Mouse (Mus musculus) sigmoid colon, adult 10 weeks (tissue): ENCODE data around the gene Eif5. TPM values are rescaled to one million over a fixed set of nuclear protein-coding genes. Genes with fewer than 3 reads are reported as not detected.

ENCODE experiments used
- polyA plus RNA-seq: library from polyadenylated mRNA; stranded (reverse); fragments of 350-450 nt; fragmentation: Illumina TruSeq; extraction: RNeasy Lipid Tissue Mini Kit (QIAGEN cat#74804); gene quantifications from one replicate; pipeline ENCODE4 v1.2.3, GENCODE M21; 2014; ENCODE audit warnings: low read depth, low replicate concordance

The Eif5 gene
- 708 TPM for polyA plus RNA-seq

GRCm38 (mm10) chr12:111537796-111538291, at the start of gene Eif5:
Gene Eif5, plus strand, starts transcription at chr12:111538016.

GRCm38 (mm10) chr12:111574074-111574886, 36.5 kb downstream of the Eif5 start, which contains the start of gene Mark3:
Gene Mark3, plus strand, starts transcription at chr12:111574523.

Other genes starting within 250 kb of the Eif5 start
- 7.8 TPM for gene Cdc42bpb, start 160.3 kb upstream of the Eif5 start, polyA plus RNA-seq
- not detected for gene Lbhd2, start 131.2 kb upstream of the Eif5 start, polyA plus RNA-seq
- gene Exoc3l4, start 121.0 kb upstream of the Eif5 start, polyA plus RNA-seq: not detected
- 1.3 TPM for gene Tnfaip2, start 95.5 kb upstream of the Eif5 start, polyA plus RNA-seq
- gene Gm266, start 52.2 kb upstream of the Eif5 start, polyA plus RNA-seq: 0.76 TPM
- 216 TPM for gene Mark3, start 36.5 kb downstream of the Eif5 start, polyA plus RNA-seq
- gene Ckb, start 134.3 kb downstream of the Eif5 start, polyA plus RNA-seq: 2.5 TPM
- gene Trmt61a, start 140.1 kb downstream of the Eif5 start, polyA plus RNA-seq: not detected
- 18.2 TPM for gene Bag5, start 175.2 kb downstream of the Eif5 start, polyA plus RNA-seq
- gene Apopt1, start 175.2 kb downstream of the Eif5 start, polyA plus RNA-seq: 16.6 TPM
- gene Klc1, start 220.8 kb downstream of the Eif5 start, polyA plus RNA-seq: 9.2 TPM